Mouse (Mus musculus) embryo, embryonic 10 days (tissue): ENCODE results near the gene Ano10.
A peak's percentile ranks its signal among the peaks of the same experiment; 100 is the strongest.
"Not testable (repeated sequence)": the region's sequence is repeated elsewhere in the genome, so short reads cannot be mapped to it uniquely, and the experiment has no call there.

ENCODE experiments used
- DNase-seq: peaks from one replicate; pipeline ENCODE4 v3.0.0-alpha.2; 2015; ENCODE audit warnings: low spot score

The Ano10 gene

DNA sequence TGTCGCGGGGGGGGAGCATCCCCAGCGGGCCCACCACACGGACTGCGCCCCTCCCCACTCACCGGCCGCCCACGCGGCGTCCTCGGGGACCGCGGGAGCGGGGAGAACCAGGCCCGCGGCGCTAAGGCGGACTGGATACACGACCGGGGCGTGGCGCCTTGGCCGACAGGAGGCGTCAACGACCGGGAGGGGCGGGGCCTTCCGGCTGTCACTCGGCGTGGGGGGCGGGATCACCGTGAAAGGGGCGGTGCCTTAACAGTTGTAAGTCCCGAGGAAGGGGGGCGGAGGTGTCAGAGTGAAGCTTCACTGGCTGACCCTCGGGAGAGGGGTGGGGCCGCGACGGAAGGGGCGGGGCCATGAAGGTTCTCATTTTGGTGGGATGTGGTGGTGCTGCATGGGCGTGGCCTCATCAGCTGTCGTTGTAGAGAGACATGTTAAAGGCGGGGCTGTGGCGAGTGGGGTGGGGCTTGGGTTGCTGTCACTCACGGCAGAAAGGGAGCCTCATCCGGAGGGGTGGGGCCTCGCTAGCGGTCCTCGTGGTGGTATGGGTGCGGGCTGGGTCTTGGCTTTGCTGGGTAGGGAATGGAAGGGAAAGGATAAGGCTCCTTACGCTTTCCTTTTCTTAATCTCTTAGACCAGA is at the start of gene Ano10:
Gene Ano10, minus strand, starts transcription at position 182 of the 640 bp plus-strand sequence.
- peak; percentile 99 for DNase-seq

DNA sequence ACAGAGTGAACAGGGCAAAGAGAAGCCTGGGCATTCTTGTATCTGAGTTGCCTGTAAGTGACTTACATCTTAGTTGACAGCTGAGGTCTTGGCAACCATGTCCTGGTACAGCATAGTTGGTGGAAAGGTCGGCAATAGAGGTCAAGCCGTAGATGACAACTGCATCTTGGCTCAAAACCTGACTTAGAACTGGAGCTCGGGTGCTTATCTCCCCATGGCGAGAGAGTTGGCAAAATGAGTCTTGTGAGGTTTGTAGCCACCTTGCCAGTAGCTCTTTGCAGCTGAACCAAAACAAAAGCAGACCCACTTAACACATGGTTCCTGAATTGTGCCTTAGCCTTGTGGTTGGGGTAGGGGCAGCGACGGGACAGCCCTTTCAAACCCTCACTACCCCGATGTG is 49.2 kb upstream of the Ano10 start:
- no peak for DNase-seq

DNA sequence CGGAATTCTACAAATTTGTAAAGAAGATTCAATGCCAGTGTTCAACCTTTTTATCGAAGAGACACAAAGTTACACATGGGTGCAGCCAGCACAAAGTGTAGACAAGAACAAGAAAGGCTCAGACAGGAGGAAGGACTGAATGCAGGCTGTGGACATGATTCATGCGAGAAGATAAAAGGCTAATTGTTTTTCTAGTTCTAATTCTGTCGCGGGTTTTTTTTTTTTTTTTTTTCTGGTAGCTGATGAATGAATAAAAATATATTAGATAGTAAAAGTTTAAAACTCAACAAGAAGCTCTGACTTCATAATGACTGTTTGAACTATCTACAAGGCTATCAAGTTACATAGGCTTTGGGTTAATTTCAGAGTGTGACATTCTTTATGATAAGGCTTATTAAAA is 45.7 kb upstream of the Ano10 start:
- no peak for DNase-seq

DNA sequence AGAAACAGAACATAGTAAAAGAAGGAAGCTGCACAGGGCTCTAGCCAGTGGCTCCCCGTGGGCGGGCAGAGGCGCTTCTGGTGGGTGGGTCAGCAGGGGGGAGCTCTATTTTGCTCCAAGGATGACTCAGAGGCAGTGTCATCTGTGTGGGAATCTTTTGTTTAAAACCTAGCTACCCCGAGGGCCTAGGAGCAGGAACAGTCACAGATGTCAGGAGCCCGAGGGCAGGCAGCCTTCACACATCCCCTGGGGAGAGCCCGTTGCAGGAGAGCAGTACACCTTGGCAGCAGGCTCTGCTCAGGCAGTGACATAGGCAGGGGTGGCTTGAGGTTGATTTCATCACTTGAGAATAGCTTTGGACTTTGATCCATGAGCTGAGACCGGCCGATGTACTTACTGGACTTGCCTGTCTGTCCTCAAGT is 43.3 kb upstream of the Ano10 start:
- no peak for DNase-seq

DNA sequence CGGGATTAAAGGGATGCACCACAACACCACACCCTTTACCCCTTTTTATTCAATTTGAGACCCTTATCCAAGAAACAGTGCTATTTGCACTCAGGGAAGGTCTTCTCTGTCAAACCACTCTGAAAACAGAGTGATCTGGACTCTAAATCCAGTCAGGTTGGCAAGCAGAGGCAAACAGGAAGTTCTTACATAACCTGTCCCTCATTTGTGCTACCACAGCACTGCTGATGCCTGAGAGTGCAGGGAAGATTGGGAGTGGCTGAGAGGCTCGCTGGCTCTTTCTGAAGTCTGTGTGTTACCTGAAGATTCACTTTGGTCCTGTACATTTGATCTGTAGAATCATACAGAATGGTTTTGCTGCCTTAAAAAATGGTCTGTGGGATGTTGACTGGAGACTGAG is 42.5 kb upstream of the Ano10 start:
- no peak for DNase-seq

DNA sequence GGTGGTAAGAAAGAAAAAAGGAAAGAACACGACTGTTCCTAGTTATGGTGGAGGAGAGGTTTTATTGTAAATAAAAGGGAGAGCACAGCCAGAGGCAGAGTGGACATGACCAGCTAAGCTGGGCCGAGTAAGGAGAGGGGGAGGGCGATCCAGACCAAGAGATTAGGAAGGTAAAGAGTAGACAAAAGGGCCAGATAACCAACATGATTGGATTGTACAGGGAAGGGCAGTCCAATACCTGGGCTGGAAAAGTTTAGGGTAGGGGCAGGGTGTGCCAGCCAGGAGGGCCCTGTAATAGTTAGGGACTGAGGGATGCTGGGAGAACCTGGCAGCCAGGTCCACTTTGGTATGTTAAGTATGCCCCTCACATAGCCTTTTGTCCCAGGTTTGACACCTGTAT is 34.0 kb upstream of the Ano10 start:
- DNase-seq = no peak

DNA sequence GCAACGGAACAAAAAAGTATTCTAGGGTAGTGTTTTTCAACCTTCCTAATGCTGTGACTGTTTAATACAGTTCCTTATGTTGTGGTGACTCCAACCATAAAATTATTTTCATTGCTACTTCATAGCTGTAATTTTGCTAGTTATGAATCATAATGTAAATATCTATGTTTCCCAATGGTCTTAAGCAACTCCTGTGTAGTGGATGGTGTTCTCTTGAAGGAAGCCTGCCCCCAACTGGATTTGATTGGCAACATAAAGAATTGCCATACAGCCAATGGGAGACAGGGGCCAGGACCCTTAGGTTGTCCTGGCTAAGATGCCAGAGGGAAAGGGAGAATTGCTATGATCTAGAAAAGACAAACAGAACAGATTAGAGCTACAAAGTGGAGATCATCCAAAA is 31.8 kb upstream of the Ano10 start:
- DNase-seq = no peak

DNA sequence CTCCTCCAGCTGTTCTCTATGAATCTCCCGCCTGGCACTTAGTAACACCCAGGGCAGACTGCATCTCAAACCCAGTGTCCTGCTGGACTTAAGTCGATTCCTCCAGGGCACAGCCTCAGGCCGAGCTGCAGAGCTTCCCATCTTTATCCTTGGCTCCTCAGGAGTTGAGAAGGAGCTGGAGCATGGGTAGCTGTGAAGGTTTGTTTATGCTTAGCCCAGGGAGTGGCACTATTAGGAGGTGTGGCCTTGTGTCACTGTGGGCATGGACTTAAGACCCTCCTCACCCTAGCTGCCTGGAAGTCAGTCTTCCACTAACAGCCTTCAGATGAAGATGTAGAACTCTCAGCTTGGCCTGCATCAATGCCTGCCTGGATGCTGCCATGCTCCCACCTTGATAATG is 28.1 kb upstream of the Ano10 start:
- DNase-seq = no peak

DNA sequence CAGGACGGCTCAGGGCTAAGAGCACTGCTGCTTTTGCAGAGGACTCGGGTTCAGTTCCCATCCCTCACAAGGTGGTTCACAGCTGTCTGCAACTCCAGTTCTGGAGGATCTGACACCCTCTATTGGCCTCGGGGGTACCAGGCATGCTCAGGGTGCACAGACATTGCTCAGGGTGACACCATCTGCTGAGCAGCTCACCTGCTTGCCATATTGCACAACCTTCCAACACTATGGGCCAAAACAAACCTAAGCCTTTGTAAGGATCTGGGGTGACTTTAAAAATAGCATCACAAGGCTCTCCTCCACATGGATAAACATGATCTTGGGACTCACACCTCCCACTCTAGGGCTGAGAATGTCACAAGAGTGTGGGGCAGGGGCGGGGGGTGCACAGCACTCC is 26.4 kb upstream of the Ano10 start:
- DNase-seq = no peak

DNA sequence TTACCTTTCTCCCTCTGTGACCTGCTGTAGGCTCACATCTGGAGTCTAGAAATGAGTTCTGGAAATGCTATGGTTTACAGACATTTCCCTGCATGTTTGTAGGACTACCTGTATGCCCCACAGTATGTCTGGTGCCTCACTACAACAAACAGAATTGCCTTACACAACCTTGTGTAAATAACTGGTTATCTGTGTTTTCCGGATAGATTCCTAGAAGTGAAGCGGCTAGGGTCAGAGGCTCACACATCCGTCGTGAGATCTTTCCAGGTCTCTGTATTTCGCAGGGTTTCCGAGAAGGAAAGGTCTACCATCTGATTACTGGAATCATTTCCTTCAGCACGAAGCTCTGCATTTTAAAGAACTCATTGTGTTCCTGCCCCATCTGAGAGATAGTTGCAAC is 22.3 kb upstream of the Ano10 start:
- DNase-seq = no peak

DNA sequence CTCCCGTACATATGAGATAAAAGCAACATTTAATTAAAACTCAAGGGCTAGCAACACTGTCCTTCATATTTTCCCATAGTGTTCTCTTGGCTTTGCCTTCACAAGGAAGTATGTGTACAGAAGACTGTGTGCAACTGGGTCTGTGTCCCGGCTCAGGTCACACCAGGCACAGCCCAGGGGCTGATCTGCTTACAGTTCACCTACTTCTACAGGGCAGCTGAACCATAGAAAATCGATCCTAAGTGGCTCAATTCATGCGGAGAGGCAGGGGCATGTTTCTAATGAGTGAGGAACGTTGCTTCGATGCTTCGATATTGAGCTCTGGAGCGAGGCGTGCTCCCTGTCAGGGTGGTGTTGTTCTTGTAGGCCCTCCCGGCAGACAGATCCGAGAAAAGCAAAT is 21.3 kb upstream of the Ano10 start:
- DNase-seq = peak; percentile 15

DNA sequence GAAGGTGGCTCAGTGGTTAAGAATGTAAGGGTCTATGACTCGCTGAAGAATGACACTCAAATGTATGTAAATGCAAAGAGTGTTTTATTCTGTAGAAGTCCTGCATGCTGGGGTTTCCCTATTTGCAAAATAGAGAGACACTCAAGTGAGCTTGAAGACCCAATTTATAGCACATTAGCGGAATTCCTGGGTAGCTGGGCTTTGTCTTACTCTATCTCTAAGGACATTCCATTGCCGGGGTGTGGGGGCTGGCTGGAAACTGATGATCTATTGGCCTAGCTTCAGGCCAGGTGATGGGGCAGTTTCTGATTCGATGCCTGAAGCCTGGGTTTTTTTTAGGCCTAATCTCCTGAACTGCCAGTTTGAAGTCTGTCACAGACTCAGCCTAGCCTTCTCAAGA is 20.7 kb upstream of the Ano10 start:
- no peak for DNase-seq

DNA sequence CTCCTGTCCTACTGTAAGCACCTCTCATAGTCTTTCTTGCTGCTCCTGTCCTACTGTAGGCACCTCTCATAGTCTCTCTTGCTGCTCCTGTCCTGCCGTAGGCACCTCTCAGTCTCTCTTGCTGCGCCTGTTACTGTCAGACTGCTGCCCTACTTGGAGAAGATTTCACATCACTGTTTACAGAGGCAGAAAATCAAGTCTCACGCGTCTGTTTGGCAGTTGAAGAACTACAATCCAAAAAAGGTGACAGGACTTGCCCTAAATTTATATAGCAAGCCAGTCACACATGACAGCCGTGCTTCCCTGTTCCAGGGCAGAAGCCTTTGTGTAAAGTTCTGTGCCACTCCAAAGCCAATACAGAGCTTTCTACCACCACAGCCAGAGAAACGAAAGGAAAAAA is 20.2 kb upstream of the Ano10 start:
- DNase-seq = no peak

DNA sequence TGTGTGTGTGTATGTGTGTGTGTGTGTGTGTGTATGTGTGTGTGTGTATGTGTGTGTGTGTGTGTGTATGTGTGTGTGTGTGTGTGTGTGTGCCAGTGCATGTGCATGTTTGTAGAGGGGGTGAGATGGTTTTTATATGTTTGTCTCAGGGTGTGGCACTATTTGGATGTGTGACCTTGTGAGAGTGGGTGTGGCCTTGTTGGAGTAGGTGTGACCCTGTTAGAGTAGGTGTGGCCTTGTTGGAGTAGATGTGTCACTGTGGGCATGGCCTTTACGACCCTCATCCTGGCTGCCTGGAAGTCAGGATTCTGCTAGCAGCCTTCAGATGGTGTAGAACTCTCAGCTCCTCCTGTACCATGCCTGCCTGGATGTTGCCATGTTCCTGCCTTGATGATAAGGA is 18.9 kb upstream of the Ano10 start:
- DNase-seq = not testable (repeated sequence)

DNA sequence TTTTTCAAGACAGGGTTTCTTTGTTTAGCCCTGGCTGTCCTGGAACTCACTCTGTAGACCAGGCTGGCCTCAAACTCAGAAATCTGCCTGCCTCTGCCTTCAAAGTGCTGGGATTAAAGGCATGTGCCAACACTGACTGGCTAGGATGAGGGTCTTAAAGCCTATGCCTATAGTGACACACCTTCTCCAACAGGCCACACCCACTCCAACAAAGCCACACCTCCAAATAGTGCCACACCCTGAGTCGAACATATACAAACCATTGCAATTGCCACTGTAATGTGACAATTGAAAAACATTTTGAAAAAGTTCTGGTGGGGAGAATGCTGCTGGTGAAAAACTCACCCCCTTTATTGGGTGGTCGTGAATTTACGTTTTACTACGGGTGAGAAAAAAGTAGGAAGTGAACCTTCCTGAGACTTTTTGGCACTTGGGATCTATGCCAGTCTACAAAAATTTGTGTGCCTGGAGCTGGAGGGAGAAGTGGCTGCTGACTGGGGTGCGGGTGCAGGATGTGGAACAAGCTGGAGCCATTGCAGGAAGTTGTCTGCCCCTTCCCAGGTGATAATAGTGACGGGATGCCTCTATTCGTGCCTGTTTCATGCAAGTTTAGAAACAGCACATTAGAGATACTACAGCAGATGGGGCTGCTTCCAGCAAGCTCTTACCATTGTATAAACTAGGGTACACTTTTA is 18.2 kb upstream of the Ano10 start:
- DNase-seq = no peak

DNA sequence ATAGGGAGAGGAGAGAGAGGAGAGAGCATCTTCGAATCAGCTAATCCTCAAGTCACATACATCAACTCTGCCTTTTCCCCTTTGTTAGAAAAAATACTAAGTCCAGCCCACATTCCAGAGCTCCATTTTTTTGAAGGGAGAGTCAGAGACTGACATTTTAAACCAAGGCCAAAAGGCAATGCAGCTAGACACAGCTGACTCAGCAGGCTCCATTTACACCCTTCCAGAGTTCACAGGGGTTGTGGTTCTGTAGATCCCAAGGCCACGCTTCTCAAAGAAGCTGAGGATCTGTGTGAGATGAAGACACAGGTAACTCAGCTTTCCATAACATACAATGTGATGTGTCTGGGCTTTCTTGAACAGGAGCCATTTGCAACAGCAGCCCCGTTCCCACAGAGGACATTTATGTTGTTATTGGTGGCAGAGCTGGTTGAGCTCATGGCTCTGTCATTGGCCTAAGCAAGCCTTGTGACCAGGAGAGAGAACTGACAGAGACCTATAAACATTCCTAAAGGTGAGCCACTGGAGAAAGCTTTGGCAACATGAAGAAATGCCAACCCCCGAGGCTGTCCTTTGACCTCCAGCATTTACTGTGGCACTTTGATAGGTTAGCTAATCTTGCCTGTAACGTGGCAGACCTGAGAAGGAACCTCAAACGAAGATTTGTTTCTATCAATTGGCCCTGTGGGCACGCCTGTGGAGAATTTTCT is 17.0 kb upstream of the Ano10 start:
- peak; percentile 29 for DNase-seq

DNA sequence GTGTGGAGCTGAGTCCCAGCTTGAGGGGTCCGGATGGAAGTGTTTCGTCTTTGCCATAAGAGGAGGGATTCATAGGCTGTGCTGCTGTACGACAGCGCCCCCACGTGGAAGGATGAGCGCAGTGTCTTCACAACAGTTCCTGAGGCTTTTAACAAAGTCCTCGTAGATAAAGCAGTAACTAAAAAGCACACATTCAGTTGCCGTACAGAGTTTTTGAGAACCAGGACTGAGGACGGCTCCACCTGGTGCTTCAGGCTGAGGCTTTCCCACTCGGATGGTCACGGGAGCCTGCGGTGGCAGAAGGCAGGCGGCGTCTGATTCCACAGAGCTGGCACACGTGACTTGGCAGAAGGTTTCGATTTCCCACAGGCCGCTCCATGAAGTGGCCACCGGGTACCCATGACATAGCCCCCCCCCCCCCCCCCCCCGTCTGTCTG is 16.4 kb upstream of the Ano10 start:
- DNase-seq = peak; percentile 96

DNA sequence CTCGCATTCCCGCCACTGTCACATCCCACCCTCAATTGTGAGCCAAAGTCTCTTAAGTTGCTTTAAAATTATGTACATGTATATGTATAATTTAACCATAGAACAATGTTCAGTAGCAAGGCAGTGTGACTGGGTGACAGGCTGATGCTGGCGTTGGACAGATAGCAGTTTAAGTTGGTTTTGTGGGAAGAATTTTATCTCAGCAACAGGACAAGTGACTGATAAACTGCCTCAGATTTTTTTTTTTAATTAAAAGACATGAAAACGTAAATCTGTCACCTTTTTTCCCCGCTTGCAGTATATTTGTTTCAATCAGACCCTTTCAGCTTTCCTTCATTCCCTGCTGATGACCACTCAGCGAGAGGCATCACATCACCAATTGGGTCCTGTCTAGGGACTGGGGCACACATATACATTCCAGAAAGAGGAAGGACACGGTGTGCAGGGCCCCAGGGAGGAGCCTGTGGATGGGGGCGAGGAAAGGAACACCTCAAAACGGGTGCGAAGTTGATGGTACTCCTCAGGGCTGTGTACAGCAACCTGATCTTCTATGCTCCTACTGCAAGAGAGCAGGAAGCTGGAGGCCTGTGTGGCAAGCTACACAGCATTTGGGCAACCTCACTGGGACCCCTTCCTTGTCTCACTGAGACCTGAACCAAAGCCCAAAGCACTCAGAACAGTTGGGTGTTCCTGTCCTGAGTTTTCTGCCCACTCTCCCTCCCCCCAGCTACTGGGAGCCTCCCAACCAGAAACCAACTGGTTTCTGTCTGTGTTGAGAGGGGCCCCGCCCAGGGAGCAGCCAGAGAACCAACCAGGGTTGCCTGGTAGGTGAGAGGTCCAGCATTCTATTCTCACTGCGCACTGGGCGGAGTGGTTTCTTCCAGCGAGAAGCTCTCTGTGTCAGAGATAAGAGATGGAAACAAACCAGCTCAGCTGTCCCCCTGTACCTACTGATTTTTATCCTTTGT is 15.1 kb upstream of the Ano10 start:
- DNase-seq = no peak

DNA sequence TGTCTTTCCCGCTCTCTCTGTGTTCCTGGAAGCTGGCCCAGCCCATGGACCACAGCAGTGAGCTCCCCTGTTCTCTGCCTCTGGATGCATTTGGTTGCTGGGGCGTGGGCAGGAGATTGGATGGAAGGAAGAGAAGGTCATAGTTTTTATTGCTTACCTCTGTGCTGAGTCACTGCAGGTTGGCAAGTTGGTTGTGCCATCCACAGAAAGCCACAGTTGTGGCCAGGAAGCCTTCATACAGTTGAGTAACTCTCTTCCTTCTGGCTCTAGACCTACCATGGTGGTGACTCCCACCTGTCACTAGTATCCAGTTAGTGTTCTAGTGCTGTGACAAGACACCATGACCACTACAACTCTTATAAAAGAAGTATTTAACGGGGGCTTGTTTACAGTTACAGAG is 11.1 kb upstream of the Ano10 start:
- DNase-seq = no peak

DNA sequence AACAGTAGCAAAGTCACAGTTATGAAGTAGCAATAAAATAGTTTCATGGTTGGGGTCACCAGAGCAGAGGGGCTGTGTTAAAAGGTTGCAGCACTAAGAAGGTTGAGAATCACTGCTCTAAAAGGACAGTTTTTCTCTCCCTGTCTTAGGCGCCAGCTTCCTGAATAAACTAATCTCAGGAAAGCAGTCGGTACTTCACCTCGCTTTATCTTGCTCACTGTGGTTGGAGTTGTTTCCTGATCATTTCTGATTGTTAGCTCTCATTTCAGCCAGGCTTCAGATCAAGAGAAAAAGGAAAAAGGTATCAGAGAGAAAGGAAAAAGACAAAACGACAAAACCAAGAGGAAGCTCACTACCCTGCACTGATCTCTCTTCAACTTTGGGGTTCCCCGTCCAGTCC is 1.9 kb upstream of the Ano10 start:
- DNase-seq = no peak

DNA sequence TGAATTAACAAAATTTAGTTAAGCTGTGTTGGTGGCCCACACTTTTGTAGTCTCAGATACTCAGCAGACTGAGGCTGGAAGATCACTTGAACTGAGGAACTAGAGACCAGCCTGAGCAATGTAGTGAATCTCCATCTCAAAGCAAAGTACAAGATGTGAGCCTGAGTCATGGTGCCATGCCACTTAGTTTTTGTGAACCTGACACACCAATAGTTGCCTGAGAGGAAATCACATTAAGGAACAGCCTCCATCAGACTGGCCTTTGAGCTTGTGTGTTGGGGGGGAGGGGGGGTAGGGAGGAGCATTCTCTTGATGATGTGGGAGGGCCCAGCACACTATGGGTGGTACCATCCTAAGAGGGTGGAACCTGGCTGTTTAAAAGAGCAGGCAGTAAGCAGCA is 1.2 kb upstream of the Ano10 start:
- no peak for DNase-seq

DNA sequence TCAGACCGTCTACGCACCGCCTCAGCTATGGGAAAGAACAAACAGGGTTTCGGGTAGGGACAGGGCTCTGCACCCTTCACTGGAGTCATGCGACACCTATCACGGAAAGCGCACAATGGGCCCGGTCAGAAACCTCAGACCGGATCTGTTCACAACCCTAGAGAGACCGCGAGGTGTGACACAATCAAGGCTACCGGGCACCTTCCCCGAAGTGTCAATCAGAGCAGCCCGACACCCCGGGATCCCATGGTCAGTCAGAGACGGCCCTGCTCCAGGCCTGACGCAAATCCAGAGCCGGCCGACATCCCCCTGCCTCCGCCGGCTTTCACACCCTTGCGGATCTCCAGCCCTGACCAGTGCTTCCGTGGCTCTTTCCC is 370 bp downstream of the Ano10 start:
- peak; percentile 49 for DNase-seq
